Mouse (Mus musculus): ENCODE results near the gene Hdac10.

The Hdac10 gene

GRCm38 (mm10) chr15:89148496-89149270 is 20.2 kb upstream of the Hdac10 start:
- peak in 1 of 2 experiments; percentile 53 for DNase-seq

GRCm38 (mm10) chr15:89147895-89148294 is 19.4 kb upstream of the Hdac10 start:
- DNase-seq: no peak

- no peak for DNase-seq
These were observed 19.0 kb upstream of the Hdac10 start for GRCm38 (mm10) chr15:89147456-89147855.

- DNase-seq: peak; percentile 64 to 77
These were observed 18.5 kb upstream of the Hdac10 start for GRCm38 (mm10) chr15:89147024-89147423.

DNA sequence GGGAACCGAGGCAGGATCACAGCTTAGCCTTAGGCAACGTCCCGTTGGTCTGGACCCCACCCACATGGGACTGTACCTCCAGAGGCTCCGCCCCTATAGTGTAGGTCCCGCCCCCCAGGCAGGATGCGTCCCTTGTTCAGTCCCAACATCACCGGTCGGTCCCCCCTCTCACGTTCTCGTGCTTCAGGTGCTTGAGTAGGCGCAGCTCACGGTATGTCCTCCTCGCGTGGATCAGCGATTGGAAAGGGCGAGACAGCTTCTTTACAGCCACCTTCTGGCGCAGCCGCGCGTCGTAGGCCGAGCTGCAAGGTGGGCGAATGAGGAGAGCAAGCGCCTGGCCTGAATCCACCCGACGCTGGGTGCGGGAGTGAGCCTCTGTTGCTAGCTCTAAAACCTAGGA is 18.0 kb upstream of the Hdac10 start:
- DNase-seq: peak; percentile 79 to 86

- DNase-seq: no peak
These were observed 17.4 kb upstream of the Hdac10 start for GRCm38 (mm10) chr15:89145813-89146350.

DNA sequence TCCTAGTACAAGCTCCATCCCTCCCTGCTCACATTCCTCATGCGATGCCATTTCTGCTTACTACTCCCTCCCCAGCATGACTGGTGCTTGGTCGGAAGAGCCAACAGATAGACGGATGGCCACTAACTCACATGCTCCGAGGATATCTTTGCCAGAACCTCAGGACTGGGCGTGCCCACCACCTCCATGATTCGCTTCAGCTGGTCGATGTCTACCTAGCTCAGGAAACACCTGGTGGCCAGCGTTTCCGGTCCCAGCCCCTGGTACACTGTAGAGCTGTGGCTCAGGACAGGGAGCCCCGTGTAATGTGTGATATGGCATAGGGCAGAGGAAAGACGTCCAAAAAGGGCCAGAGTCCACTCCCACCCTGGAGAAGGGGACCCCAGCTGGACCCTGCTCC is 16.5 kb upstream of the Hdac10 start:
- DNase-seq: no peak

- no peak for DNase-seq
These were observed 14.6 kb upstream of the Hdac10 start for GRCm38 (mm10) chr15:89143134-89143533.

DNA sequence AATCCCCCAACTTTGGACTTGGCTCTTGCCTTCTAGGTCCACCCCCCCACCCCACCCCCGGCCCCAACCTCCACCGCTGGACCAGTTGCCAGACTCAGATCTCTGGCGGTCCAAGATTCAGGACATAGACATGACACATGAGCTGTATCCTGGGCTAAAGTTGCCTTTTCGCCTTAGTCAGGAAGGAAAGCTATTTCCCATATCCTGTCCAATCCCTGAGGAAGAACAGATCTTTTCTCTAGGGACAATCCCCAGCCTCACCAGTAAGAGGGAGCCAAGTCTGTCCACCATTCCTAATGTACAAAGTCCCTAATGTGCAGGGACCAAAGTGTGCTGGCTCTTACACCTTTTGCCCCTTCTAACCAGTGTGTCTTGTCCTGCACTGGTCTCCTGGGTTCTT is 13.4 kb upstream of the Hdac10 start:
- DNase-seq: no peak

- no peak for DNase-seq
These were observed 12.9 kb upstream of the Hdac10 start for GRCm38 (mm10) chr15:89141443-89141842.

- DNase-seq: peak; percentile 80 to 82
These were observed 12.3 kb upstream of the Hdac10 start, which contains the start of gene Mapk12 for GRCm38 (mm10) chr15:89140659-89141252. Gene Mapk12 (minus strand): TSS chr15:89140703.

DNA sequence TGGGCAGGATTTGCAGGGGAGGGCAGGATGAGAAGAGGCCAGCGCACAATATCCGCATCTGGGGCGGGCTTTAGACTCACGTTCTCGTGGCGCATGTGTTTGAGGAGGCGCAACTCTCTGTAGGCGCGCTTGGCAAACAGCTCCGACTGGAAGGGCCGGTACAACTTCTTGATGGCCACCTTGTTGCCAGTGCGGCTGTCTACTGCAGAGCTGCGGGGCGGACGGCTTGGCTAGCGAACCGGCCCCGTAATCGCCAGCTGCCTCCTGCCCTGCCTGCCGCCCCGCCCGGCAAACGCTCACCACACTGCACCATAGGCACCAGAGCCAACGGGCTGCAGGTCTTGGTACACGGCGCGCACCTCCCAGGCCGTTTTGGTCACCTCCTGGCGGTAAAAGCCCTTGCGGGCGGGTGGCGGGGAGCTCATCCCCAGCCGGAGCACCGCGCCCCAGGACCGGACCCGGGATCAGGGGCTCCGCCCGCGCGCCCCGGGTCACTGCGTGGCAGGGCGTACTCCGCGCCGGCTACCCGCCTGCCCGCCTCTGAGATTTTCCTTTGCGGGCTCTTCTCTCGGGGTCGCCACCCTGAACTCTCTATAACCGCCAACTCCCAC is 11.7 kb upstream of the Hdac10 start:
- peak; percentile 83 to 84 for DNase-seq

- no peak for DNase-seq
These were observed 10.0 kb upstream of the Hdac10 start for GRCm38 (mm10) chr15:89138531-89138930.

DNA sequence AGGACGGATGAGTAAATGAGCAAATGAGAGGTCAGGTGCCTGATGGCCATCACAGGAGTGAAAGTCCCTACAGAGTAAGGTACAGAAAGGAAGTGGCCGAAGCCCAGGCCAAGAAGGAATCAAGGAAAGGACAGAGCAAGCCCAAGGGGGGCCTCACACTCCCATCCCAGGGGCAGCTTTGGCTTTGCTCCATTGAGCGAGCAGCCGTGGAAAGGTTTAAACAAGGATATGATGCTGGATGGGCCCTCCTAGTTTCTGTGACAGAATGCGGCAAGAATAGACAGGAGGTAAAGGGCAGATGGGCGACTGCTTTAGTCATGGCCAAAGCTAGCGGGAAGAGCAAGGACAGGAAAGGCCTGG is 9.5 kb upstream of the Hdac10 start:
- DNase-seq: peak; percentile 58 to 62

GRCm38 (mm10) chr15:89137378-89138045 is 9.0 kb upstream of the Hdac10 start:
- peak; percentile 51 to 56 for DNase-seq

GRCm38 (mm10) chr15:89136461-89137155 is 8.1 kb upstream of the Hdac10 start:
- no peak for DNase-seq

- no peak for DNase-seq
These were observed 2.8 kb upstream of the Hdac10 start for GRCm38 (mm10) chr15:89131316-89131715.

DNA sequence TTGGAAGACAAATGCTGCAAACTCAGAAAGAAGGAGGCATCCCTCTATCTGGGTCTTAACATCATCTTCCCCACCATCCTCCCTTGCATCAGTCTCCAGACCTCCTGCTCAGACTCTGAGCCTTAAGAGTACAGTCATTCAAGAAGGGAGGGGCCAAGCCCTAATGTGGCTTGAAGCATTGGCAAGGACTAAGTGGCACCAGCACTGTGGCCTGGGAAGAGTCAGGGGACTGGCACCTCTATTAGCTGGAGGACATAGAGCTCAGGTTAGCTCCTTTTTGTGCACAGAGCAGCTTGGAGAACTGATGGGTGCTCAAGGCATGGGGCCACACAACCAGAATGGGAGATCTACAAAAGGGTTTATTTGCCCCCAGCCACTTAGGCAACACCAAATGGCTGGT is 1.7 kb upstream of the Hdac10 start:
- DNase-seq: no peak

GRCm38 (mm10) chr15:89127364-89127940 is 1.0 kb downstream of the Hdac10 start:
- peak in 1 of 2 experiments; percentile 41 for DNase-seq

DNA sequence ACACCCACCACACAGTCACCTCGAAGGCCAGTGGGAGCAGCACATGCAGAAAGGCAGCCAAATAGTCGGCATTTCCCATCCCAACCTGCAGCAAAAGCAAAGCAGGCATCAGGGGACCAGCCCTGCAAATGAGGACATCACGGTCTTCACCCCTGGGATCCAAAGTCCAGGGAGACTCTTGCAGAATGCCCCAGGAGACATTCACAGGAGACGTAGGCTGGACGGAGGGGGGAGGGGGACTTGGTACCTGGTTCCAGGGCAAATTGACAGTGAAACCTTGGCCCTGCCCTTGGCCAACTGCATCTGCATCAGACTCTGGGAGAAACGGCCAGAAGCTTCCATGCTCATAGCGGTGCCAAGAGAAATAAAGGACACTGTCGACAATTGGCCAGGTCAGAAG is 1.9 kb downstream of the Hdac10 start:
- DNase-seq: no peak

DNA sequence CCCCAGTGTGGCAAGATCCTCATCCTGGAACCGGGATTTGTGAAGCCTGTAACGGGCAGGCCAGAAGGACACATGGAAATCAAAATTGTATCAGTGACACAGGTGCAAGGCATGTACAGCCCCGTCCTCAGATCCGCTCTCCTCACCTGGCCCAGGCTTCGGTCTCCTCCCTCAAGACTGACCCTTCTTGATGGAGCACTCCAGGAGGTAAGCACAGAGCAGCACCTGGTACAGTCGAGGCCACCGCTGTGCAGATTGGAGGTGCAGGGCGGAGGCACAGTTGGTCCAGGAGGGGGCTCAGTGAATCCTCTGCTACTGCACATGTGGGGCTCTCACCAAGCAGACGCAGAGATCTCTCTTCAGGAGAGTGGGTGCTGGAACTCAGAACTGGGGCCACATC is 3.1 kb downstream of the Hdac10 start:
- DNase-seq: no peak

DNA sequence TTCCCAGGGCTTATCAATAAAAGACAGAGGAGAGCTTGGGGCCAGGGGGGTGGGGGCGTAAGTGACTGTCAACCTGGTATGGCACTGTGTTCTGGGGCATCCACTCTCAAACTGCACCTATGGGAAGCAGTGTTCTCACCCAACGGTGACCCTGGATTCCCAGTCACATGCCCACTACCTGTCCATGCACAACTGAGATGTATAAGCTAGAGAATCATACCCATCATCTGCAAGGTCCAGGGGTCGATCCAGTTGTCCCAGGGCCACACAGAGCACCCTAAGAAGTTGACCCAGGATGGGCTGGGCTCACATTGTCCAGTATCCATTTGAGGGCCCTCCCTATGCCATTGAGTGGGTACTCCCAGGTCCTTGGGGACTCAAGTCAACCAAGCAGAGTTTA is 4.2 kb downstream of the Hdac10 start:
- no peak for DNase-seq
